Mouse (Mus musculus) midbrain, embryonic 15.5 days (tissue): ENCODE results near the gene Echdc2. TPM values are rescaled to one million over a fixed set of nuclear protein-coding genes. Genes with fewer than 3 reads are reported as not detected.

Source experiments
- ATAC-seq: fragments of 200-750 bp; cut with Nextera tagmentation; replicated peaks from 2 replicates; pipeline ENCODE4 v1.8.0; 2017; ENCODE audit warnings: moderate TSS enrichment
- H3K27ac ChIP-seq: fragments of 300-500 bp; sonication (generic); 2 replicates; pipeline ENCODE4 v1.5.1; 2015; ENCODE audit warnings: mild to moderate bottlenecking, inconsistent platforms
- H3K27me3 ChIP-seq: fragments of 300-500 bp; sonication (generic); replicated peaks from 2 replicates; pipeline ENCODE4 v1.6.1; 2015; ENCODE audit warnings: inconsistent platforms
- H3K36me3 ChIP-seq: fragments of 300-500 bp; sonication (generic); replicated peaks from 2 replicates; pipeline ENCODE4 v1.6.1; 2015; ENCODE audit warnings: inconsistent platforms
- H3K4me1 ChIP-seq: fragments of 300-500 bp; sonication (generic); 2 replicates; pipeline ENCODE4 v1.6.1; 2015; ENCODE audit warnings: inconsistent platforms
- H3K4me2 ChIP-seq: fragments of 300-500 bp; sonication (generic); 2 replicates; pipeline ENCODE4 v1.6.1; 2015; ENCODE audit warnings: inconsistent platforms, mild to moderate bottlenecking, moderate library complexity
- H3K4me3 ChIP-seq: fragments of 300-500 bp; sonication (generic); 2 replicates; pipeline ENCODE4 v1.5.1; 2015; ENCODE audit warnings: mild to moderate bottlenecking, inconsistent platforms
- H3K9ac ChIP-seq: fragments of 300-500 bp; sonication (generic); 2 replicates; pipeline ENCODE4 v1.6.1; 2015; ENCODE audit warnings: mild to moderate bottlenecking, inconsistent platforms
- H3K9me3 ChIP-seq: fragments of 300-500 bp; sonication (generic); 2 replicates; pipeline ENCODE4 v1.6.1; 2016; ENCODE audit warnings: inconsistent platforms
- WGBS: fragments of 180-500 bp; shearing (Covaris S2); methylation state at CpG from one replicate; pipeline ENCODE4 v1.1.7; 2015; ENCODE audit warnings: mixed read lengths; 5-methylcytosine and 5-hydroxymethylcytosine counted together
- polyA plus RNA-seq: library from polyadenylated mRNA; unstranded; fragments of >200 nt; fragmentation: Nextera tagmentation; extraction: Ambion mirVana; gene quantifications from 2 replicates; pipeline ENCODE4 v1.2.1, GENCODE M21; 2015

The Echdc2 gene
- polyA plus RNA-seq, 1 experiment from 2014 or later: 7.2 TPM

DNA sequence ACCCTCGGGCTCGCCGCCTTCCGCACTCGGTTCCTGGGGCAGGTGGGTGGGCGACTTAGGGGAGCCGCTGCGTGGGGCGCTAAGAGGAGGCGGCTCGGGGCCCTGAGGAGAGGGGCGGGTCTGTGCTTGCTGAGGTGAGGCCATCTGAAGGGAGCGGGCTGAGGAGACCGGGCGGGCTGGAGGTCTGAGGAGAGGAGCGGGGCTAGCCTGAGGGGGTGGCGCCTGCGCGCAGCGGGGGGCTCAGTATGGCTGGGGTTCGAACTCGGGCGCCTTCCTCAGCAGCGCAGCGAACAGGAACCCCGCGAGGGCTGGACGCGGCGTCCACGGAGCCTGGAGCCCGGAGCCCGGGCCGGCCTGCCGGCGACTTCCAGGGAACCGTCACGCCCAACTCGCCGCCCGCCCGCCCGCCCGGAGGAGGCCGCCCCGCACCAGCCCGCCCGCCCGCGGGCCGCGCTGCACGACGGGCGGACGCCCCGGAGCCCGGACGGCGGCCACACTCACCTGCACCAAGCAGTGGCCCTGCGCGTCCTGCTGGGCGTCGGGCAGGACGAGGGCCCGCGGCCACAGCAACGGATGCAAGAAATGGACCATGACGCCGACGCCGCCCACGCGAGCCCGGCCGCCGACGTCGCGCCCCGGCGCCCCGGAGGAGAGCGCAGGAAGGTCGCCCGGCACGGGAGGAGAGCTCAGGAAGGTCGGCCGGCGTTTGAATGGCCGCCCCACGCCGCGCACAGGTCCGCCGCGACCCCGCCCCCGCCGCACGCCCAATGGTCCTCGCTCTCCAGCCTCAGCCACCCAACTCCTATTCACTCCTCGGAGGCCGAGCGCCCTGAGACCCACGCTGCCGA, 52.3 kb downstream of the Echdc2 start, which contains the start of gene Zyg11a:
Zyg11a (minus strand) TSS at position 717 of the 848 bp plus-strand sequence.
- H3K4me1 ChIP-seq: peaks cover 8% of the 10 kb centered on the region; the same call in 1 of the 2 replicates
- 2% methylated on average over 75 of the region's 107 CpGs for WGBS
- no peak within 1 kb of the TSS for H3K9ac ChIP-seq
- ATAC-seq: 0 out of 2 replicates have a peak, but pooled peaks have one; percentile 14
- no peaks in the 10 kb centered on the region for H3K36me3 ChIP-seq
- H3K27ac ChIP-seq: no peak within 1 kb of the TSS
- no peaks in the 10 kb centered on the region for H3K9me3 ChIP-seq
- H3K4me2 ChIP-seq: peak within 1 kb of the TSS; percentile 58
- peaks cover 47% of the 10 kb centered on the region for H3K27me3 ChIP-seq
- H3K4me3 ChIP-seq: peak within 1 kb of the TSS; percentile 41

DNA sequence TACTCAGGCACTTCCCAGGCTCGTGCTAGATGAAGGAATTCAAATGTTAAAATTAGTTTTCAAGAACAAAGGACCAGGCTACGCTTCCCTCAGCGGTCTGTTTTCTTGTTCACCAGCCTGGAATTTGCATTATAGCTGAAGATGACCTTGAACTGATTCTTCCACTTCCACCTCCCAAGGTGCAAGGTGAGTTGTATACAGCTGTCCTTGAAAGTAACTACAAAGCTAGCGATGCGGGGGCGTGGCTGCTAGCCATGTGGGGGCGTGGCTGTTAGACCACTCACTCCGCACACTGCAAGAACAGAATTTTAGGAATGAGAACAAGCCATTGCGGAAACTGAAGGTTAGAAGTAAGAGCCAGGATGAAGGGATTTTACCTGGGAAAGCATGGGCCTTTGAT, 53.8 kb downstream of the Echdc2 start:
- no peak overlapping the region for H3K4me2 ChIP-seq
- no peak for ATAC-seq
- H3K27ac ChIP-seq: no peak overlapping the region
- H3K9me3 ChIP-seq: no peaks in the 10 kb centered on the region
- WGBS: 11% methylated on average over 9 of the region's 9 CpGs
- peaks cover 8% of the 10 kb centered on the region; the same call in 1 of the 2 replicates for H3K4me1 ChIP-seq
- peaks cover 47% of the 10 kb centered on the region for H3K27me3 ChIP-seq
- H3K36me3 ChIP-seq: no peaks in the 10 kb centered on the region
- no peak overlapping the region for H3K4me3 ChIP-seq
- no peak overlapping the region for H3K9ac ChIP-seq

DNA sequence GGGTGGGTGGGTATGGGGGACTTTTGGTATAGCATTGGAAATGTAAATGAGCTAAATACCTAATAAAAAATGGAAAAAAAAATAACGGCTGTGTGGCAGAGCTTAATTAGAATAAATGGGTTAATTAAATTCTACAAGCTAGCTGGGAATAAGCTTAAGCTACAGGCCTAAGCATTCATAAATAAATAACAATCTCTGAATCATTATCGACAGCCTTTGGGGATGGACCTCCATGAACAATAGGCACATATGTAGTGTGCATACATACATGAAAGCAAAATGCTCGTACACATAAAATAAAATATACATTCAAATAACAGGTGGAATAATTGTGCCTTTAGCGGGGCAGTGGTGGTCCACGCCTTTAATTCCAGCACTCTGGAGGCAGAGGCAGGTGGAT, 57.3 kb downstream of the Echdc2 start:
- WGBS: 81% methylated on average over 5 of the region's 5 CpGs
- no peak for ATAC-seq
- H3K27ac ChIP-seq: no peak overlapping the region
- peaks cover 5% of the 10 kb centered on the region; the same call in 1 of the 2 replicates for H3K4me1 ChIP-seq
- no peak overlapping the region for H3K4me2 ChIP-seq
- H3K4me3 ChIP-seq: no peak overlapping the region
- H3K36me3 ChIP-seq: no peaks in the 10 kb centered on the region
- H3K27me3 ChIP-seq: peaks cover 23% of the 10 kb centered on the region
- H3K9ac ChIP-seq: no peak overlapping the region
- H3K9me3 ChIP-seq: no peaks in the 10 kb centered on the region

DNA sequence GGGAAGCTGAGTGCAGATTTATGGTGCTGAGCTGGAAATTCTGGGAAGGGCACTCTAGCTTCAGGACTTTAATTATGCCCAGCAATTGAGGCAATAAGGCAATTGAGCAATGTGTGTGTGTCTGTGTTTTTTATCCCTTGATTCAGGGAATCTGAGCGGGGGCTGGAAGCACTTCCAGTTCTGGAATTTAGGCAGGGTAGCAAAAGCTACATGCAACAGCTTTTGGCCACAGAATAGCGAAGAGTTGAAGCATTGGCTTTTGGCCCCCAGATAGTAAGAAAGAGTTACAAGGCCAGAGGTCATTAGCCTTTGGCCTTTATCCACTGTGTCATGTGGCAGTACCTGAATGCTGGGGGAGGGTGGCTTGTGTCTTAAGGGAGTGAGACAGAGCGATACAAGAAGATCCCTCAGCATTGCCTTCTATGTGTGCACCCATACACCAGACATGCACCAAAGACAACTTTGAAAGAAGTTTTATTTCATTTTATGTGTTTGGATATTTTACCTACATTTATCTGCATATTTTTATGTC, 60.2 kb downstream of the Echdc2 start:
- H3K36me3 ChIP-seq: no peaks in the 10 kb centered on the region
- H3K9me3 ChIP-seq: no peaks in the 10 kb centered on the region
- no peak overlapping the region for H3K4me3 ChIP-seq
- no peak overlapping the region for H3K27ac ChIP-seq
- no peak overlapping the region for H3K4me2 ChIP-seq
- H3K27me3 ChIP-seq: no peaks in the 10 kb centered on the region
- ATAC-seq: no peak
- no peak overlapping the region for H3K9ac ChIP-seq
- 55% methylated on average over 3 of the region's 3 CpGs for WGBS
- no peaks in the 10 kb centered on the region for H3K4me1 ChIP-seq

Other genes starting within 250 kb of the Echdc2 start
- 13.9 and 17.0 TPM in 2 replicates for gene Cpt2, start 241.8 kb upstream of the Echdc2 start, polyA plus RNA-seq
- 0.09 TPM in 1 of 2 replicates, not detected in the other for gene Slc1a7, start 197.1 kb upstream of the Echdc2 start, polyA plus RNA-seq
- 0.23 and 0.42 TPM in 2 replicates for gene Podn, start 69.0 kb upstream of the Echdc2 start, polyA plus RNA-seq
- 189 and 198 TPM in 2 replicates for gene Scp2, start 20.4 kb upstream of the Echdc2 start, polyA plus RNA-seq
- gene Zyg11a, start 52.6 kb downstream of the Echdc2 start, polyA plus RNA-seq: 0.09 TPM in 1 of 2 replicates, not detected in the other
- 33.9 and 37.3 TPM in 2 replicates for gene Zyg11b, start 135.7 kb downstream of the Echdc2 start, polyA plus RNA-seq
- gene Coa7, start 162.7 kb downstream of the Echdc2 start, polyA plus RNA-seq: 51.1 and 51.4 TPM in 2 replicates
- gene Shisal2a, start 217.9 kb downstream of the Echdc2 start, polyA plus RNA-seq: 6.4 TPM in 2 replicates
- gene Gpx7, start 241.5 kb downstream of the Echdc2 start, polyA plus RNA-seq: 25.1 and 29.1 TPM in 2 replicates